Mouse (Mus musculus) A20 (cell line): ENCODE measurements at regions not wholly inside any gene's neighbourhood (a gene's known extent, or its start where the extent isn't known, plus 50 kb on each side); places are given as distances from the start of the nearest gene placed in this dataset.

Experiments
- DNase-seq: peaks from one replicate; pipeline ENCODE4 v3.0.0-alpha.2; 2011; ENCODE audit warnings: low read depth, low spot score

DNA sequence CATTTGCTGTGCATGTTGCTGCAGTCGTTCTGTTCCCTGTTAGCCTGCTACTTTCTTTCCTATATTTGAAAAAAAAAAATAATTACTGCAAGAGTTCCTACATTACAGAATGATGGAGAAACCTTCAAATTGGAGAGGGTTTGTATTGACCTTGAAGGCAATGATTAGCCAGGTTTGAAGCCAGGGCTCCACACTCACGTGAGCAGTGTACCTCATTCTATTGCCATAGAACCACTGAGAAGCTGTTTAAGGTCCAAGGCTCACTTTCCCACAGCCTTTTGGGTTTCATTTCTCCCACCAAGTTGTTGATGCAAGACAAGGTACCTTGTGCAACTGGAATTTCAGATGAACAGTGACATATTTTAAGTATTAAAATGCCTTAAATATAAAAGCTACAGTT, 1095.2 kb downstream of the Car8 start:
- no peak for DNase-seq

DNA sequence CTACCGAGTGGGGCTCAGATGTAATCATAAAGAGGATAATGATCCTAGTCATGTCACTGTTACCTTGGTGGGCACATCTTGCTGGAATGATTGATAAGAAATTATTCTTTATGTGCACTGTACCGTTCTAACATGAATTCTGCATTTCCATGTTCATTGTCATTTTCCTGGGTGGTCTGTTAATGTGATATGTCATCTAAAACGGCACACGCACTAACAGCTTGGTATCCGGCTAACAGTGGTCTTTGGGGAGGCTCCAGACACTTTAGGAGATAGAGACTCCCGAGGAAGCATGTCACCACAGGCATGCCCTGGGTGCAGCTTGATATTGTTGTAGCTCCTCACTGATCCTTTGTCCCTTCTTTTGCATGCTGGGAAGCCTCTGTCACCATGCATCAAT, 1096.1 kb downstream of the Car8 start:
- no peak for DNase-seq

DNA sequence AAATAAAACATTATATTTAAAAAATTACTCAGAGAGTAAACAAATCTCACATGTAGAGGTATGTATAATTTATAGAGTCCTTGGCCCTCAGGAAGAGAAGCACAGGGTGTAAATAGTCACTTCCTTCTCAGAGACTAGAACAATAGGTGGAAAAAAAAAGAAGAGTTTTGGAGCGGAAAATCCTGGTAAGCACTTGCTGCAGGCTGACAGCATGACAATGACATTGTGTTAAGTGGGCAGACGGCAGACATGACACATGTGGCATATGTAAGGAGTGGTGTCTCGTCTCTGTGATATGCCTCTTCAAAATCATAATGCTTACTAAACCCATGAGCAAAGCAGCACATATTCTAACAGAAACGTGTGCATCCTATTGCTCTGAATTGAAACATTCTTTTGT, 1126.7 kb downstream of the Car8 start:
- no peak for DNase-seq

DNA sequence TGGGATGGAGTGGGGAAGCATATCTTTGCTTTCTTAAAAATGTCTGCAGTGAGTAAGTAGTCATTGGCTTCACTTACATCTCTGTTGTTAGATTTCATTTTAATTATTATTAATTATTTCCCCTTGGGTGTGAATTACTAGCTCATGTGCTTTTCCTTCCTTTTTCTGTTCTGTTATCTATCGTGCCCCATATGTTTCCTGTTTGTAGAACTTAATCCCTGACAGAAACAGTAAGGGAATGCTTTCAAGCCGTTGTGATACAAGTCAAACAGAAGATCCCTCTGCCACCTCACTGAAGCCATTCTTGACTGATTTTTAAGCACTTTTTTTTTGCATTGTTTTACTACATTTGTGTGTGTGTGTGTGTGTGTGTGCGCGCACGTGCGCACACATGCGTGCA, 1145.9 kb downstream of the Car8 start:
- no peak for DNase-seq

DNA sequence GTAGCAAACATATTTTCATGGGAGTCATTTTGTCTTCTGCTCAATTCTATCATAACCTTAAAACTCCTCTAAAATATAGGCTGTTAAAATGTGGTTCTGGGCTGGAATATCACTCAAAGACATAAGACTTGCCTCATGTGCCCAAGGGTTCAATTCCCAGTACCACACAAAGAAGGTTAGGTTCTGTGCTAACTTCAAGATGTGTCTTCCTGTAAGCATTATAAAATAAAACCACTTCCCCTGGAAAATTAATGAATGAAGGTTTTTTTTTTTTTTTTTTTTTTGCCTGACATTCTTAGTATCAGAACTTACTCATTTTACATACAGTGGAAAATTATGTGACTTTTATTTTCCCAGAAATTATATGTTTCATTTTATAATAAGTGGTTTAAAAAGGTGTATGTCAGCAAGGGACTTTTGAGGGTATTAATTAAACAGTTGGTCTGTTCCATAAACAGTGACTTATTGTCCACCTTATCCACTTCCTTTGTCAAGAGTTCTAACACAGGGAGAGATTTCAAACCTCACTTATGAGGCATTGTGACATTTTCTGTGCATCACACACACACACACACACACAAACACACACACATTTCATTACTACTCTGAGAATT, 1147.5 kb downstream of the Car8 start:
- DNase-seq: no peak
